Mouse (Mus musculus): Measurements from ENCODE around the gene Cdk12. TPM values are rescaled to one million over a fixed set of nuclear protein-coding genes. Genes with fewer than 3 reads are reported as not detected.

Gene Cdk12
- polyA plus RNA-seq, 1 experiment from 2014 or later = 17.4 TPM

- H3K9me3 ChIP-seq (ENCODE audit: control insufficient read depth, low read depth, low read length) = no peaks in the 10 kb centered on the region
- no peaks in the 10 kb centered on the region for H3K27me3 ChIP-seq (ENCODE audit: control insufficient read depth, insufficient read depth, low read length)
- no peaks in the 10 kb centered on the region for H3K36me3 ChIP-seq (ENCODE audit: control insufficient read depth, insufficient read depth, low read length)
- H3K9ac ChIP-seq (replicated peaks; ENCODE audit: low read depth, low read length) = no peak overlapping the region
- no peak overlapping the region for H3K4me2 ChIP-seq (replicated peaks; ENCODE audit: low read depth, low read length)
- no peak for ATAC-seq (ENCODE audit: insufficient number of reproducible peaks, insufficient read depth, low FRiP score, low read depth)
- H3K4me3 ChIP-seq (ENCODE audit: low read depth, low read length) = no peak overlapping the region
- 66% methylated on average over 2 of the region's 2 CpGs for WGBS
- H3K27ac ChIP-seq (ENCODE audit: low read length) = no peak overlapping the region
- no peaks in the 10 kb centered on the region for H3K4me1 ChIP-seq (ENCODE audit: control insufficient read depth, insufficient read depth, low read length)
Observed at GRCm38 (mm10) chr11:98290906-98291305, 88.0 kb downstream of the Cdk12 start.

DNA sequence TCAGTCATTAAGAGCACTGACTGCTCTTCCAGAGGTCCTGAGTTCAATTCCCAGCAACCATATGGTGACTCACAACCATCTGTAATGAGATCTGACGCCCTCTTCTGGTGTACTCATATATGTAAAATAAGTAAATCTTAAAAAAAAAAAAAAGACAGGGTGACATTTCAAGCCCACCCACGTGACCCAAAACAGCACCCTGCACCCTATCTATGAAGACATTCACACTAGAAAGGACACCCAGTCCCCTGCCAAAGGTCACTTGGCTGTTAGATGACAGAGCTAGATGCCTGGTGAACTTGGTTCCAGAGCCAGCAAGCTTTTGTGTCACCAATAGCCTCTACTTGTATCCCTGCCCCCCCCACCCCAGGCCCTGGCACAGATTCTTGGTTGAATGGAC lies 90.2 kb downstream of the Cdk12 start:
- H3K4me2 ChIP-seq (replicated peaks; ENCODE audit: low read depth, low read length) = no peak overlapping the region
- no peak for ATAC-seq (ENCODE audit: insufficient number of reproducible peaks, insufficient read depth, low FRiP score, low read depth)
- 30% methylated on average over 2 of the region's 2 CpGs for WGBS

DNA sequence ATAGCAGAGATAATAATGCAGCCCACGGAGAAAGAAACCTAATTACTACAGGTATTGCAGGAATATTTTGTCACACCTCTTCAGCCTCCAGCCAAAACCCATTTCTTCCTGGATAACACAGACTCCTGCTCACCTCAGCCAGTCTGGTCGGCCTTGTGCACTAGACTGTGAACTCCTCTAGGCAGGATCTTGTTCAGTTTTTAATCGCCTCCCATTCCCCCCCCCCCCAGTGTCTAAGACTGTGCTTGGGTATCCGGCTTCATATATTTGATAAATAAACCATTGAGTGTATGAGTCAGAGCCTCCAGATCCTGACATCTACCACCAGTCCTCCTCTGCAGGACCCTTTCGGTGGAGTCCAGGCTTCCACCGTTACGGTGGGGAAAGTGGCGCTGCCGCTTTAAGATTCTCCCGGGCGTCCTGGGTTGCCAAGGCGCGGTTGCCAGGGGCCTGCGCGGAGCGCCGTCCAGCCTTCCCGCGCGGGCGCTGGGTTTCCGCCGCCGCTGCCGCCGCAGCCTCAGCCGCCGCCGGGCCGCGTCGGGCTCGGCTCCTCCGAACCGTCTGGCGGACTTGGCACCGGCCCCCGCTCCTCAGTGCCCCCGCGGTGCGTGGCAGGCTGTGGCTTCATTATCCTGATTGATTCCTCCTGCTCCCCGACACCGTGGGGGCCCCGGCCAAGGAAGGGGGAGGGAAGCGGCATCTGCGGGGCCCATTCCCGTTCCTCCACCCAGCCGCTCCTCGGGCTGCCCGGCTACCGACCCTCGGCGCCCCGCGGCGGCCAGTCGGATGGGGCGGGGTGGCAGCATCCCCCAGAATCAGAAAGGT lies 91.5 kb downstream of the Cdk12 start:
- peak overlapping the region; percentile 48 for H3K4me3 ChIP-seq (ENCODE audit: low read depth, low read length)
- WGBS = 2% methylated on average over 56 of the region's 58 CpGs
- H3K36me3 ChIP-seq (ENCODE audit: control insufficient read depth, insufficient read depth, low read length) = no peaks in the 10 kb centered on the region
- peaks cover 22% of the 10 kb centered on the region for H3K4me1 ChIP-seq (ENCODE audit: control insufficient read depth, insufficient read depth, low read length)
- H3K4me2 ChIP-seq (replicated peaks; ENCODE audit: low read depth, low read length) = peak overlapping the region; percentile 85
- H3K9ac ChIP-seq (replicated peaks; ENCODE audit: low read depth, low read length) = peak overlapping the region; percentile 37
- no peaks in the 10 kb centered on the region for H3K9me3 ChIP-seq (ENCODE audit: control insufficient read depth, low read depth, low read length)
- 0 out of 2 replicates have a peak overlapping the region, but pooled peaks have one; percentile 45 for H3K27ac ChIP-seq (ENCODE audit: low read length)
- peak; percentile 54 for ATAC-seq (ENCODE audit: insufficient number of reproducible peaks, insufficient read depth, low FRiP score, low read depth)
- no peaks in the 10 kb centered on the region for H3K27me3 ChIP-seq (ENCODE audit: control insufficient read depth, insufficient read depth, low read length)

More for the DNA sequence above, 90.2 kb downstream of the Cdk12 start:
- Histone ChIP-seq H3K9me3 (ENCODE audit: control insufficient read depth, low read depth, low read length) (no peaks in the 10 kb centered on the region), H3K4me1 (ENCODE audit: control insufficient read depth, insufficient read depth, low read length) (peaks cover 14% of the 10 kb centered on the region), H3K27me3 (ENCODE audit: control insufficient read depth, insufficient read depth, low read length) (no peaks in the 10 kb centered on the region), H3K36me3 (ENCODE audit: control insufficient read depth, insufficient read depth, low read length) (no peaks in the 10 kb centered on the region), H3K27ac (ENCODE audit: low read length) (no peak overlapping the region), H3K9ac (replicated peaks; ENCODE audit: low read depth, low read length) (no peak overlapping the region), H3K4me3 (ENCODE audit: low read depth, low read length) (no peak overlapping the region)

GRCm38 (mm10) chr11:98295013-98295585 lies 92.2 kb downstream of the Cdk12 start:
- 0 out of 2 replicates have a peak overlapping the region, but pooled peaks have one; percentile 45 for H3K27ac ChIP-seq (ENCODE audit: low read length)
- peaks cover 22% of the 10 kb centered on the region for H3K4me1 ChIP-seq (ENCODE audit: control insufficient read depth, insufficient read depth, low read length)
- peak overlapping the region; percentile 48 for H3K4me3 ChIP-seq (ENCODE audit: low read depth, low read length)
- H3K9me3 ChIP-seq (ENCODE audit: control insufficient read depth, low read depth, low read length) = no peaks in the 10 kb centered on the region
- no peaks in the 10 kb centered on the region for H3K36me3 ChIP-seq (ENCODE audit: control insufficient read depth, insufficient read depth, low read length)
- no peaks in the 10 kb centered on the region for H3K27me3 ChIP-seq (ENCODE audit: control insufficient read depth, insufficient read depth, low read length)
- peak overlapping the region; percentile 85 for H3K4me2 ChIP-seq (replicated peaks; ENCODE audit: low read depth, low read length)
- H3K9ac ChIP-seq (replicated peaks; ENCODE audit: low read depth, low read length) = peak overlapping the region; percentile 37; the same call in 1 of the 2 replicates
- 6% methylated on average over 9 of the region's 9 CpGs for WGBS
- no peak for ATAC-seq (ENCODE audit: insufficient number of reproducible peaks, insufficient read depth, low FRiP score, low read depth)

DNA sequence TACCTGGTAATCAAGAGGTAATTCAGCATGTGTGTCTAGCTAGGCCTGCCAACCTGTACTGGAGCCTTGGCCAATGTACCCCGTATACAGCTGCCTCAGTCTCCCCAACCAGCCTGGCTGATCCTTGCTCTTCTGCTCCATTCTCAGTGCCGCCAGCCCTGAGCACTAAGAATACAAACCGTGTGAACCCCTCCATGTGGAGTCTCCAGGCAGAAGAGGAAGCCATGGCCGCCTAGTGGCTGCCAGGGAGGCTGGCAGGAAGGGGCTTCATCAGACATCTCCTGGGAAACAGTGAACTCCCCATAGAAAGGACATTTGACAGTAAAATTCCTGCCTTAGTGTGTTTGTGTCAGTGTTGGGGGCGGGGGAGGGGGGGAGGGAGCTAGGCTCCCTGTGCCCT lies 93.4 kb downstream of the Cdk12 start:
- H3K9ac ChIP-seq (replicated peaks; ENCODE audit: low read depth, low read length) = no peak overlapping the region
- no peaks in the 10 kb centered on the region for H3K9me3 ChIP-seq (ENCODE audit: control insufficient read depth, low read depth, low read length)
- WGBS = 9% methylated on average over 5 of the region's 5 CpGs

DNA sequence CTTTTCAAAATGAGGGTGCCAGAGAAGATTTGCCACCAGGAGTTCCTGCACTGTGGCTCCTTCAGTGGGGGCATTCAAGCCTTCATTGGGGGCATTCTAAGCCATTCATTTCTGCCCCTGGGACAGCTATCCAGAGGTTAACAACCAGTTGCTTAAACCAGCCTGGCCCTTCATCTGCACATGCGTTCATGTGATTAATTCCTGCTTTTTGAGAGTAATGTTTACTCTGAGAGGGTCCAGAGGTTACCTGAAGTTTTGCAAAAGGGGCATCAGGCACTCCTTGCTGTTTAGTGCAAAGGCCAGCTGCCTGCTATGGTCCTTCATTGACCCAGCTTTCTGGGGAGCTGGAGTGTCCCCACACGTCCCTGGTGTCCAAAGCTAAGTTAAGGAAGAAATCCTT lies 94.1 kb downstream of the Cdk12 start:
- no peaks in the 10 kb centered on the region for H3K27me3 ChIP-seq (ENCODE audit: control insufficient read depth, insufficient read depth, low read length)
- ATAC-seq (ENCODE audit: insufficient number of reproducible peaks, insufficient read depth, low FRiP score, low read depth) = no peak
- H3K4me3 ChIP-seq (ENCODE audit: low read depth, low read length) = no peak overlapping the region
- no peak overlapping the region for H3K9ac ChIP-seq (replicated peaks; ENCODE audit: low read depth, low read length)
- H3K9me3 ChIP-seq (ENCODE audit: control insufficient read depth, low read depth, low read length) = no peaks in the 10 kb centered on the region
- H3K4me1 ChIP-seq (ENCODE audit: control insufficient read depth, insufficient read depth, low read length) = peaks cover 22% of the 10 kb centered on the region
- 45% methylated on average over 2 of the region's 2 CpGs for WGBS
- no peak overlapping the region for H3K4me2 ChIP-seq (replicated peaks; ENCODE audit: low read depth, low read length)
- no peaks in the 10 kb centered on the region for H3K36me3 ChIP-seq (ENCODE audit: control insufficient read depth, insufficient read depth, low read length)
- no peak overlapping the region for H3K27ac ChIP-seq (ENCODE audit: low read length)

More for the DNA sequence above, 93.4 kb downstream of the Cdk12 start:
- Histone ChIP-seq H3K4me3 (ENCODE audit: low read depth, low read length) (no peak overlapping the region), H3K4me2 (replicated peaks; ENCODE audit: low read depth, low read length) (no peak overlapping the region), H3K4me1 (ENCODE audit: control insufficient read depth, insufficient read depth, low read length) (peaks cover 22% of the 10 kb centered on the region), H3K27ac (ENCODE audit: low read length) (no peak overlapping the region), H3K27me3 (ENCODE audit: control insufficient read depth, insufficient read depth, low read length) (no peaks in the 10 kb centered on the region), H3K36me3 (ENCODE audit: control insufficient read depth, insufficient read depth, low read length) (no peaks in the 10 kb centered on the region)
- ATAC-seq (ENCODE audit: insufficient number of reproducible peaks, insufficient read depth, low FRiP score, low read depth) = no peak

- H3K4me2 ChIP-seq (replicated peaks; ENCODE audit: low read depth, low read length) = no peak overlapping the region
- ATAC-seq (ENCODE audit: insufficient number of reproducible peaks, insufficient read depth, low FRiP score, low read depth) = peak; percentile 34; the same call in 1 of the 2 replicates
- no peaks in the 10 kb centered on the region for H3K27me3 ChIP-seq (ENCODE audit: control insufficient read depth, insufficient read depth, low read length)
- H3K4me1 ChIP-seq (ENCODE audit: control insufficient read depth, insufficient read depth, low read length) = peaks cover 22% of the 10 kb centered on the region
- H3K36me3 ChIP-seq (ENCODE audit: control insufficient read depth, insufficient read depth, low read length) = no peaks in the 10 kb centered on the region
- no peak overlapping the region for H3K9ac ChIP-seq (replicated peaks; ENCODE audit: low read depth, low read length)
- no peak overlapping the region for H3K27ac ChIP-seq (ENCODE audit: low read length)
- no peak overlapping the region for H3K4me3 ChIP-seq (ENCODE audit: low read depth, low read length)
- H3K9me3 ChIP-seq (ENCODE audit: control insufficient read depth, low read depth, low read length) = no peaks in the 10 kb centered on the region
- 29% methylated on average over 7 of the region's 7 CpGs for WGBS
Observed at GRCm38 (mm10) chr11:98297778-98298177, 94.9 kb downstream of the Cdk12 start.

DNA sequence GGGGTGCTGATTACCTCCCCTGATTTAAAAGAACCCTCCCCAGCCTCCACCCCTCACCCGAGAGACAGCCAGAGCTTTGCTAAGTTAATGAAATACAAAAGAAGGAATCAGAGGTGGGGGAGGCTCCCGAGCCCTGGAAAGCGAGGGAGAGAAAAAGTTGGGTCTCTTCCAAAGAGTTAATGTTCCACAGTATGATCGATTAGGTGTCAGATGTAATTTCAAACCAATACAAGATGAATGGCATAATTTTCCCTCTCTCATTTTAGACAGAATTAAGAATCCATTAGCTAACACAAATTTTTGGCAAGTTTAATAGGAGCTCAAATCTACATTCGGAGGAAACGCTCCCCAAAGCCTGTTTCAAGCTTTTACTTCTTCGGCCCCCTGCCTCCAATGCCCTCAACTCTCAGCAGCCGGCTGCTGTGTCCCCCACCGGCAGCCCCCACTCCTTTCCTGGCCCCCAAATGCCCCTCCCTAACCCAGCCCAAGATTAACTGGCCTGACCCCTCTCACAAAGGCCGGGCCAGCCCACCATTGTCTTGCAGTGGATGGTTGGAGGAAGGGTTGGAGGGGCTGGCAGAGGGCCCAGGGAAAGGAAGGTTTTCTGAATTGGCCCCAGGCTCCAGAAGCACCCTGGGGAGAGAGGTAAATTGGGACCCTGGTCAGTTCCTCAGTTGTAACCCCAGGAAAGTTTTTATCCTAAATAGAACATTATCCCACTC lies 95.8 kb downstream of the Cdk12 start:
- ATAC-seq (ENCODE audit: insufficient number of reproducible peaks, insufficient read depth, low FRiP score, low read depth) = no peak
- H3K4me3 ChIP-seq (ENCODE audit: low read depth, low read length) = no peak overlapping the region
- H3K4me1 ChIP-seq (ENCODE audit: control insufficient read depth, insufficient read depth, low read length) = peaks cover 22% of the 10 kb centered on the region
- H3K27ac ChIP-seq (ENCODE audit: low read length) = no peak overlapping the region
- H3K4me2 ChIP-seq (replicated peaks; ENCODE audit: low read depth, low read length) = peak overlapping the region; percentile 17
- WGBS = 3% methylated on average over 10 of the region's 10 CpGs
- no peaks in the 10 kb centered on the region for H3K36me3 ChIP-seq (ENCODE audit: control insufficient read depth, insufficient read depth, low read length)
- H3K9ac ChIP-seq (replicated peaks; ENCODE audit: low read depth, low read length) = no peak overlapping the region
- H3K27me3 ChIP-seq (ENCODE audit: control insufficient read depth, insufficient read depth, low read length) = no peaks in the 10 kb centered on the region
- no peaks in the 10 kb centered on the region for H3K9me3 ChIP-seq (ENCODE audit: control insufficient read depth, low read depth, low read length)
